14 mouse cellular contexts compared by ENCODE assay signal in genomic region chr1:19096921-19097320, GRCm38 (mm10). TPM values are rescaled to one million over a fixed set of nuclear protein-coding genes. Genes with fewer than 3 reads are reported as not detected.
DNase-seq lines count a peak whose midpoint lies in the region; ATAC-seq and TF ChIP-seq lines count a peak whose summit lies in the region.
"Had no signal": no experiment of that assay in that cellular context is flagged by ENCODE, and none has a peak within 500 bp of the region (broad histone marks: within the 10 kb centered on the region; RNA-seq: fewer than 3 reads in every experiment).

No protein-coding gene starts in this region.

- no peak for TF ChIP-seq POLR2A in brain, embryonic 14.5 days (IDR thresholded peaks at IDR 0.05; ENCODE audit: borderline replicate concordance, extremely low read depth, insufficient read depth, insufficient read length, poor library complexity, severe bottlenecking)

- no peak for TF ChIP-seq CTCF in brain, embryonic 14.5 days (IDR thresholded peaks at IDR 0.05; ENCODE audit: borderline replicate concordance, extremely low read depth, insufficient read depth, insufficient read length)

- peak; percentile 57; the same call in 1 of the 2 replicates for ATAC-seq in midbrain, embryonic 14.5 days (ENCODE audit: low FRiP score, low TSS enrichment)

- H3K4me2 ChIP-seq in midbrain, embryonic 14.5 days (ENCODE audit: low read length): peak overlapping the region; percentile 46
- H3K4me2 ChIP-seq: liver, embryonic 13.5 days had no signal

- H3K4me1 ChIP-seq in midbrain, embryonic 14.5 days (ENCODE audit: control insufficient read depth, insufficient read depth, low read length): no peaks in the 10 kb centered on the region; the same call in 1 of the 2 replicates
- H3K4me1 ChIP-seq: liver, embryonic 13.5 days had no signal

- H3K27ac ChIP-seq in midbrain, embryonic 14.5 days (replicated peaks; ENCODE audit: low read depth, low read length): no peak overlapping the region
- H3K27ac ChIP-seq: liver, embryonic 13.5 days had no signal

- peaks cover 67% of the 10 kb centered on the region for H3K27me3 ChIP-seq in midbrain, embryonic 14.5 days (ENCODE audit: control insufficient read depth, insufficient read depth, low read length)

- intact Hi-C loops in heart, postnatal 25 days (cut with DNase I): no loop called here

- no peaks in the 10 kb centered on the region for H3K36me3 ChIP-seq in midbrain, embryonic 14.5 days (ENCODE audit: control insufficient read depth, insufficient read depth, low read length)
- H3K36me3 ChIP-seq: liver, embryonic 13.5 days had no signal

- WGBS in midbrain, embryonic 14.5 days: under 1% methylated on average over 18 of the region's 18 CpGs

- peak; percentile 14 for DNase-seq in kidney, adult 18-20 months
- no peak for DNase-seq in kidney, postnatal 14 days
- peak; percentile 22 for DNase-seq in Muller cell, postnatal 12 days (ENCODE audit: inconsistent ontology term)
- peak; percentile 50 for DNase-seq in brain, embryonic 14.5 days (ENCODE audit: low read depth)
- DNase-seq in midbrain, embryonic 14.5 days: peak; percentile 57
- no peak for DNase-seq in heart, postnatal 25 days (ENCODE audit: low spot score)
- DNase-seq in frontal cortex, postnatal 36 days (ENCODE audit: low spot score in 2 of 2): no peak
- DNase-seq: cerebellum, adult 8-10 months; heart, adult 18-20 months; heart, postnatal 4 days; liver, embryonic 13.5 days; right cerebral cortex, postnatal 25 days had no signal

- H3K9me3 ChIP-seq in midbrain, embryonic 14.5 days (ENCODE audit: control insufficient read depth, low read length): no peaks in the 10 kb centered on the region
- H3K9me3 ChIP-seq: liver, embryonic 13.5 days had no signal

- H3K9ac ChIP-seq in midbrain, embryonic 14.5 days (replicated peaks; ENCODE audit: low read length): no peak overlapping the region
- H3K9ac ChIP-seq: liver, embryonic 13.5 days had no signal

- H3K4me3 ChIP-seq in midbrain, embryonic 14.5 days (replicated peaks; ENCODE audit: low read depth, low read length): peak overlapping the region; percentile 13
- H3K4me3 ChIP-seq: liver, embryonic 13.5 days had no signal

RNA-seq across cellular contexts. Expression of gene Tfap2d, which starts 5.9 kb away (rescaled TPM):
- polyA plus RNA-seq in brain, embryonic 14.5 days (2012; rRNA removed): 17.1 and 21.2 TPM in 2 replicates
- 73.8 and 75.5 TPM in 2 replicates for polyA plus RNA-seq in midbrain, embryonic 14.5 days (2014; fragmentation: Nextera tagmentation; extraction: Ambion mirVana)
- total RNA-seq in heart, postnatal 25 days (2021): not detected
- total RNA-seq: heart, adult 18-20 months; heart, postnatal 4 days had no signal
- polyA plus RNA-seq: large intestine, adult 2 months; urinary bladder, adult 2 months had no signal

Comparison
In these comparisons a context has a peak if more than half of its experiments do, and no peak if none do; other contexts are left out.
1. DNase-seq: peak in kidney, adult 18-20 months (single experiment), Muller cell, postnatal 12 days (single experiment), brain, embryonic 14.5 days (single experiment) and midbrain, embryonic 14.5 days (single experiment); none in kidney, postnatal 14 days (single experiment), heart, postnatal 25 days (single experiment) and frontal cortex, postnatal 36 days (0 of 2).